Mouse (Mus musculus): Measurements from ENCODE around the gene Pou2f2.

DNA sequence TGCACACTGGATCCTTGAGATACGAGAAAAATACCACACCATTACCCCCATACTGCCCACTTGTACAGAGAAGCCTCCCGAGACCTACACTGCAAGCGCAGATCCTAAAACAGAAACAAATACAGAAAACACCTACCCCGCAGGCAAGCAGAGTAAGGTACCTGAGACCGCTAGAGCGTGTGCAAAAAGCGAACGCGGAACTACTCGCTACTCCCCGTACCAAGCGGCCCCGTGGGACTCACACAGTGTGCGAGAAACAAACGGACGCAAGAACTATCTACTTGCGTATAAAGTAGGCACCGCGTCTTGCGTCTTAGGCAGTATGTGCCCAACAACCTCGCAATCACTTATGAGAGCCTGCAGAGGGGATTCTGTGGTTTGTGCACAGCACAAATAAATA, 2.3 kb upstream of the Pou2f2 start:
- TF ChIP-seq EP300 (optimal IDR thresholded peaks at IDR 0.05) (no peak), CTCF (IDR thresholded peaks at IDR 0.05; ENCODE audit: low read depth) (no peak)
